Mouse (Mus musculus) brain, embryonic 18.5 days (tissue): ENCODE measurements around the gene Fgf15.
A peak's percentile ranks its signal among the peaks of the same experiment; 100 is the strongest.
"Not testable (repeated sequence)": the region's sequence is repeated elsewhere in the genome, so short reads cannot be mapped to it uniquely, and the experiment has no call there.

Experiments
- DNase-seq: peaks from one replicate; pipeline ENCODE4 v3.0.0-alpha.2; 2012; ENCODE audit warnings: low read depth, low spot score

Fgf15 gene

GRCm38 (mm10) chr7:144890661-144891060 lies 5.7 kb upstream of the Fgf15 start:
- DNase-seq = not testable (repeated sequence)

GRCm38 (mm10) chr7:144891863-144892262 lies 4.5 kb upstream of the Fgf15 start:
- DNase-seq = no peak

- DNase-seq = no peak
Observed at GRCm38 (mm10) chr7:144892322-144892721, 4.0 kb upstream of the Fgf15 start.

- DNase-seq = no peak
Observed at GRCm38 (mm10) chr7:144894191-144894590, 2.1 kb upstream of the Fgf15 start.

- DNase-seq = no peak
Observed at GRCm38 (mm10) chr7:144894706-144895105, 1.6 kb upstream of the Fgf15 start.

- no peak for DNase-seq
Observed at GRCm38 (mm10) chr7:144895305-144896111, 823 bp upstream of the Fgf15 start.

- no peak for DNase-seq
Observed at GRCm38 (mm10) chr7:144898506-144898905, 2.2 kb downstream of the Fgf15 start.

- not testable (repeated sequence) for DNase-seq
Observed at GRCm38 (mm10) chr7:144905514-144905913, 9.2 kb downstream of the Fgf15 start.

- no peak for DNase-seq
Observed at GRCm38 (mm10) chr7:144906708-144907397, 10.5 kb downstream of the Fgf15 start.

- DNase-seq = no peak
Observed at GRCm38 (mm10) chr7:144907793-144908192, 11.5 kb downstream of the Fgf15 start.

- DNase-seq = no peak
Observed at GRCm38 (mm10) chr7:144908705-144909104, 12.4 kb downstream of the Fgf15 start.

- no peak for DNase-seq
Observed at GRCm38 (mm10) chr7:144911121-144911520, 14.8 kb downstream of the Fgf15 start.

GRCm38 (mm10) chr7:144912897-144913296 lies 16.6 kb downstream of the Fgf15 start:
- no peak for DNase-seq

GRCm38 (mm10) chr7:144914296-144914947 lies 18.1 kb downstream of the Fgf15 start:
- DNase-seq = no peak

GRCm38 (mm10) chr7:144914948-144915750 lies 18.8 kb downstream of the Fgf15 start, which contains the start of gene LTO1:
LTO1 (plus strand) TSS chr7:144915100.
- DNase-seq = peak; percentile 91

GRCm38 (mm10) chr7:144918823-144919222 lies 22.5 kb downstream of the Fgf15 start:
- no peak for DNase-seq

GRCm38 (mm10) chr7:144927591-144927990 lies 31.3 kb downstream of the Fgf15 start:
- DNase-seq = no peak

GRCm38 (mm10) chr7:144928009-144928888 lies 31.9 kb downstream of the Fgf15 start:
- no peak for DNase-seq

- no peak for DNase-seq
Observed at GRCm38 (mm10) chr7:144928889-144929210, 32.5 kb downstream of the Fgf15 start.

- no peak for DNase-seq
Observed at GRCm38 (mm10) chr7:144929506-144929905, 33.2 kb downstream of the Fgf15 start.

GRCm38 (mm10) chr7:144929931-144930330 lies 33.6 kb downstream of the Fgf15 start:
- DNase-seq = no peak
